Mouse (Mus musculus) stomach, postnatal 0 days (tissue): Measurements from ENCODE around the gene Pwwp2b. TPM values are rescaled to one million over a fixed set of nuclear protein-coding genes. Genes with fewer than 3 reads are reported as not detected.

ENCODE experiments used
- ATAC-seq: fragments of 200-750 bp; cut with Nextera tagmentation; 2 replicates; pipeline ENCODE4 v1.8.0; 2017; ENCODE audit not compliant: low FRiP score, low TSS enrichment
- DNase-seq: peaks from one replicate; pipeline ENCODE4 v3.0.0-alpha.2; 2016; ENCODE audit warnings: low spot score
- H3K27ac ChIP-seq: fragments of 300-500 bp; sonication (generic); replicated peaks from 2 replicates; pipeline ENCODE4 v1.5.1; 2014; ENCODE audit warnings: mild to moderate bottlenecking, control low read depth
- H3K27me3 ChIP-seq: fragments of 300-500 bp; sonication (generic); 2 replicates; pipeline ENCODE4 v1.6.1; 2014; ENCODE audit warnings: low read length; ENCODE audit not compliant: control insufficient read depth, insufficient read depth
- H3K36me3 ChIP-seq: fragments of 300-500 bp; sonication (generic); 2 replicates; pipeline ENCODE4 v1.6.1; 2014; ENCODE audit warnings: low read length, mixed read lengths; ENCODE audit not compliant: control insufficient read depth, insufficient read depth
- H3K4me1 ChIP-seq: fragments of 300-500 bp; sonication (generic); replicated peaks from 2 replicates; pipeline ENCODE4 v1.6.1; 2014; ENCODE audit warnings: antibody characterized with exemption; ENCODE audit not compliant: control insufficient read depth, insufficient read depth
- H3K4me2 ChIP-seq: fragments of 300-500 bp; sonication (generic); replicated peaks from 2 replicates; pipeline ENCODE4 v1.6.1; 2014; ENCODE audit warnings: low read depth, mild to moderate bottlenecking, control low read depth, moderate library complexity
- H3K4me3 ChIP-seq: fragments of 300-500 bp; sonication (generic); 2 replicates; pipeline ENCODE4 v1.5.1; 2014; ENCODE audit warnings: low read depth, low read length, control low read depth
- H3K9ac ChIP-seq: fragments of 300-500 bp; sonication (generic); 2 replicates; pipeline ENCODE4 v1.6.1; 2014; ENCODE audit warnings: mild to moderate bottlenecking, low read length, control low read depth, mixed read lengths
- H3K9me3 ChIP-seq: fragments of 300-500 bp; sonication (generic); 2 replicates; pipeline ENCODE4 v1.6.1; 2016; ENCODE audit warnings: low read length; ENCODE audit not compliant: control insufficient read depth
- CTCF ChIP-seq: IDR thresholded peaks from 2 replicates; pipeline ENCODE4 v1.5.1; 2016; ENCODE audit warnings: antibody characterized with exemption, low read depth, mild to moderate bottlenecking, moderate library complexity
- EP300 ChIP-seq: optimal IDR thresholded peaks from 2 replicates; pipeline ENCODE3; 2016; ENCODE audit warnings: antibody characterized with exemption
- WGBS: fragments of 180-500 bp; shearing (Covaris S2); extraction: QIAGEN DNeasy Blood & Tissue Kit; methylation state at CpG from one replicate; pipeline ENCODE4 v1.1.7; 2014; 5-methylcytosine and 5-hydroxymethylcytosine counted together
- polyA plus RNA-seq: library from polyadenylated mRNA; unstranded; fragments of >200 nt; fragmentation: Nextera tagmentation; extraction: Ambion mirVana; gene quantifications from 2 replicates; pipeline ENCODE4 v1.2.1, GENCODE M21; 2015

Pwwp2b gene
- polyA plus RNA-seq, 1 experiment from 2014 or later, result 16.0 TPM

DNA sequence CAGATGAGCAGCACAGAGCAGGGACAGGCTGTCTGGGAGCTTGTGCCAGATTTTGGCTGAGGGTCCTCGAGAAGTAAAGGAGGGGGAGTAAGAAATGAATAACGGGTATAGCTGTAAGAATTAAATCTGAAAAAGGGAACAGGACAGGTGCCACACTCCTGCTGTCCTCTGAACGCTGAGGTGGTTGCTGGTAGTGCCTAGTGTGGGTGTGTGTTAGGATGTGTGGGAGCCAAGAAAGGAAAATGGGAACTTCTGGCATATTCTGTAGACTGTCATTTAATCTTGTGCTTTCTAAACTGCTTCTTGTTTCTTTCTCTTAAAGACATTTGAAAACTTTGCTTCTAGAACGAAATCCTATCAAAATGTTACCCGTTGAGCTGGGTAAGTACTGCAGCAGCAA lies 27.2 kb upstream of the Pwwp2b start:
- no peak for DNase-seq
- no peaks in the 10 kb centered on the region for H3K36me3 ChIP-seq
- H3K4me3 ChIP-seq, result no peak overlapping the region
- no peak for ATAC-seq
- no peak overlapping the region for H3K27ac ChIP-seq
- 81% methylated on average over 5 of the region's 5 CpGs for WGBS
- H3K4me1 ChIP-seq, result no peaks in the 10 kb centered on the region
- no peak overlapping the region for H3K4me2 ChIP-seq
- H3K27me3 ChIP-seq, result no peaks in the 10 kb centered on the region
- no peak overlapping the region for H3K9ac ChIP-seq
- no peaks in the 10 kb centered on the region for H3K9me3 ChIP-seq
- no peak for TF ChIP-seq EP300
- TF ChIP-seq CTCF, result no peak

DNA sequence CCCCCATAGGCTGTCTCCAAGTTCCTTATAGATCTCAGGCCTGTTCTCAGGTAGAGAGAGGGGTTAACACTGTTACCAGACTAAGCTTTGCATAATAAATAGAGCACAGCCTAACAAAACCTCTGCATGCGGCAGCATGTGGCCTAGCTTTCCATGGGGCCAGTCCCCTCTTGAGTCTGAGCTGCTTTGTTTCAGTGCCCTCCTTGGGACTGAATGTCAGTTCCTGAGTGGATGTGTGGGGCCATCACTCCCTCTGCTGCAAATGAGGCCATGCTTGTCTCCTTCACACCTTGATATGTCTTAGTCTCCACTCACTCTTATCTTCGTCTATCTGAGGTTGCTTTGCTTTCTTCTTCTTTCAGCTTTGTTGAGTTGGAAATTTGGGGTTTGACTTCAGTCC lies 26.4 kb upstream of the Pwwp2b start:
- 66% methylated on average over 2 of the region's 2 CpGs for WGBS
- ATAC-seq, result no peak
- no peaks in the 10 kb centered on the region for H3K9me3 ChIP-seq

DNA sequence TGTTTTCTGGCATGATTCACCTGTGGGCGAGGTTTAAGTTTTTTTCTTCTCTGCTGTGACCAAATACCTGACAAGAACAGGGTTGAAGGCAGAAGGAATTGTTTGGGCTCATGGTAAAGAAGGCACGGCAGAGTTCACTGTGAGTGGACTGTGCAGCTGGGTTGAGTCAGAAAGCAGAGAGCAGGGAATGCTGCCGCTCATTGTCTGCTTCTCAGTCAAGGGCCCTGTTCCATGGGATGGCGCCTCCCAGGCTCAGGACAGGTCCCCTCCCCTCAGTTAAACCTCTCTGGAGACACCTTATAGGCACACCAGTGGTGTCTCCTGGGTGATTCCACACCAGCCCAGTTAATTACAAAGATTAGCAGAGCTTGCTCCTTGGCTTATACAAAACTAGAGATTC lies 25.9 kb upstream of the Pwwp2b start:
- Histone ChIP-seq H3K27ac (no peak overlapping the region), H3K4me3 (no peak overlapping the region), H3K36me3 (no peaks in the 10 kb centered on the region), H3K9me3 (no peaks in the 10 kb centered on the region), H3K4me2 (no peak overlapping the region), H3K9ac (no peak overlapping the region), H3K27me3 (no peaks in the 10 kb centered on the region), H3K4me1 (no peaks in the 10 kb centered on the region)
- 71% methylated on average over 4 of the region's 4 CpGs for WGBS
- DNase-seq (no peak), ATAC-seq (no peak)
- TF ChIP-seq CTCF, result no peak

More for the DNA sequence above, 26.4 kb upstream of the Pwwp2b start:
- Histone ChIP-seq H3K4me3 (no peak overlapping the region), H3K27ac (no peak overlapping the region), H3K9ac (no peak overlapping the region), H3K4me1 (no peaks in the 10 kb centered on the region), H3K4me2 (no peak overlapping the region), H3K27me3 (no peaks in the 10 kb centered on the region), H3K36me3 (no peaks in the 10 kb centered on the region)
- TF ChIP-seq CTCF, result no peak
- TF ChIP-seq EP300, result no peak
- DNase-seq, result no peak

DNA sequence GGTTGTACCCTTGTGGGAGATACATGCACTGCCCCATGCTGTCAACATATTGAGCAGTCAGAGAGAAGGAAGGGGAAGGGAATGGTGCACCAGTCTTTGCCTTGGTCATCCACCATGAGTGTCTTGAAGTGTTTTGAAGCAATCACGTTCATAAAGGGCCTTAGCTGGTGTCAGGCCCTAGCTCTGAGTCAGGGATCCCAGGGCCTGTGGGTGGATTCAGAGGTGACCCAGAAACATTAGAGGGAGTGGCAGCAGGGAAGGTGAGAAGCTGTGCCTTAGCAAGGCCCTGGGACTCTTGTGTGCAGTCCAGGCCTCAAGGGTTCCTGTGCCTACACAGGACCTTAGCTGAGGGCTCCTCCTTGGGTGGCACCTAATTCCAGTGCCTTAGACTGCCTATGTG lies 24.2 kb upstream of the Pwwp2b start:
- Histone ChIP-seq H3K4me1 (no peaks in the 10 kb centered on the region), H3K36me3 (no peaks in the 10 kb centered on the region), H3K9ac (no peak overlapping the region), H3K9me3 (no peaks in the 10 kb centered on the region), H3K4me3 (no peak overlapping the region), H3K4me2 (no peak overlapping the region), H3K27ac (no peak overlapping the region), H3K27me3 (no peaks in the 10 kb centered on the region)
- 0 out of 2 replicates have a peak, but pooled peaks have one; percentile 35 for ATAC-seq
- 69% methylated on average over 1 of the region's 1 CpGs for WGBS
- TF ChIP-seq EP300, result no peak
- TF ChIP-seq CTCF, result no peak
- DNase-seq, result no peak

DNA sequence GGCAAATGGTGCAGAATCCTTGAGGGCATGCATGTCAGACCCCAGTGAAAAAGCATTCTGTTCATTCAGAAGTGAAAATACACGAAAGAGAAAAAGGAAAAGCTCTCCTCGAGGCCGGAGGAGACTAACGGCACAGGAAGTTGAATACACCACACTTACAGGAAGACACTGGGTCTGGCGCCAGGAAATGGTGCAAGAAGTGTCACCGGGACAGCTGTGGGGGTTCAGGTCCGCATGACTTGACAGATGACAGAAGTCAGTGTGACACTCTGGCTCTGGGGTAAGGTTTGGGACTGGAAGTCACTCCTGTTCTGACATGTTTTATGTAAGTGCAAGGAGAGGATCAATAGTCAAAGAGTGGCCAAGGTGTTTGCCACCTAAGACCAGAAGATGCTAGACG lies 23.6 kb upstream of the Pwwp2b start:
- H3K9ac ChIP-seq, result no peak overlapping the region
- DNase-seq (no peak), ATAC-seq (no peak)
- no peaks in the 10 kb centered on the region for H3K9me3 ChIP-seq
- H3K4me1 ChIP-seq, result no peaks in the 10 kb centered on the region
- no peak overlapping the region for H3K27ac ChIP-seq
- WGBS, result 53% methylated on average over 8 of the region's 8 CpGs
- no peak overlapping the region for H3K4me2 ChIP-seq
- H3K4me3 ChIP-seq, result no peak overlapping the region
- H3K36me3 ChIP-seq, result no peaks in the 10 kb centered on the region
- no peaks in the 10 kb centered on the region for H3K27me3 ChIP-seq
- no peak for TF ChIP-seq EP300
- TF ChIP-seq CTCF, result no peak

DNA sequence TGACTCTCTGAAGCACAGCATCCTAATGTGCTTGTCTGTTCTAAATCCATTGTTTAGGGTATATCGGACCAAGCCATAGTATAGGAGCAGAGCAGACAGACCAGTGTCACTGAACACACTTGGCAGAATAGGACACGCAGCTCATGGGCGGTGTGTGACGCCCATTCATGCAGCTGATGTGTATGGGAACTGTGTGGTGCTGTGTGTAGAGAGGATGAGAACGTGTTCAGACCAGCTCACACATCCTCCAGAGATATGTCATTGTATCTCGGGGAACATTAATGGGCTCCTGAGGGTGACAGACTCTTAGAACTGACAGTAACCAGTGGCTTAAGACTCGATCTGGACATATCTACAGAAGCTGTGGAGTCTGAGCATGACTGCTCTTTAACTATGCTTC lies 21.9 kb upstream of the Pwwp2b start:
- Histone ChIP-seq H3K36me3 (no peaks in the 10 kb centered on the region), H3K4me2 (no peak overlapping the region), H3K9ac (no peak overlapping the region), H3K27ac (no peak overlapping the region), H3K9me3 (no peaks in the 10 kb centered on the region), H3K27me3 (no peaks in the 10 kb centered on the region), H3K4me1 (no peaks in the 10 kb centered on the region), H3K4me3 (no peak overlapping the region)
- 66% methylated on average over 7 of the region's 7 CpGs for WGBS
- TF ChIP-seq CTCF (no peak), EP300 (no peak)
- DNase-seq (no peak), ATAC-seq (no peak)
